Mouse (Mus musculus) ES-E14 (cell line): ENCODE data around the gene Rps3.

ENCODE experiments used
- CHD2 ChIP-seq: IDR thresholded peaks from 2 replicates; pipeline ENCODE4 v1.6.1; 2014; ENCODE audit warnings: mild to moderate bottlenecking, low read depth, low read length, inconsistent platforms
- HCFC1 ChIP-seq: IDR thresholded peaks from 2 replicates; pipeline ENCODE4 v1.6.1; 2012; ENCODE audit warnings: low read length, inconsistent platforms, borderline replicate concordance; ENCODE audit not compliant: insufficient read depth
- MAFK ChIP-seq: IDR thresholded peaks from 2 replicates; pipeline ENCODE4 v1.6.1; 2014; ENCODE audit warnings: mild to moderate bottlenecking, low read depth, low read length, inconsistent platforms; ENCODE audit not compliant: insufficient read depth
- ZC3H11A ChIP-seq: IDR thresholded peaks from 2 replicates; pipeline ENCODE4 v1.6.1; 2012; ENCODE audit warnings: low read depth, mild to moderate bottlenecking, inconsistent platforms, low read length, borderline replicate concordance
- ZNF384 ChIP-seq: IDR thresholded peaks from 2 replicates; pipeline ENCODE4 v1.6.1; 2012; ENCODE audit warnings: low read depth, low read length, inconsistent platforms

GRCm38 (mm10) chr7:99500655-99501054, 17.1 kb upstream of the Rps3 start:
- TF ChIP-seq ZNF384 (no peak), ZC3H11A (no peak), HCFC1 (no peak), MAFK (no peak), CHD2 (no peak)
